Mouse (Mus musculus) retina, postnatal 1 day (tissue): ENCODE measurements around the gene Inpp5d.
"Not testable (repeated sequence)": the region's sequence is repeated elsewhere in the genome, so short reads cannot be mapped to it uniquely, and the experiment has no call there.

Experiments
- DNase-seq: peaks from one replicate; pipeline ENCODE4 v3.0.0-alpha.2; 2012

Inpp5d gene

GRCm38 (mm10) chr1:87658937-87659617 lies 39.0 kb downstream of the Inpp5d start:
- DNase-seq, result no peak

GRCm38 (mm10) chr1:87659618-87659960 lies 39.5 kb downstream of the Inpp5d start:
- no peak for DNase-seq

GRCm38 (mm10) chr1:87660740-87661139 lies 40.6 kb downstream of the Inpp5d start:
- DNase-seq, result no peak

GRCm38 (mm10) chr1:87663992-87664391 lies 43.9 kb downstream of the Inpp5d start:
- no peak for DNase-seq

- DNase-seq, result no peak
Observed at GRCm38 (mm10) chr1:87667006-87667405, 46.9 kb downstream of the Inpp5d start.

- no peak for DNase-seq
Observed at GRCm38 (mm10) chr1:87668300-87668699, 48.2 kb downstream of the Inpp5d start.

- no peak for DNase-seq
Observed at GRCm38 (mm10) chr1:87671483-87671882, 51.4 kb downstream of the Inpp5d start.

GRCm38 (mm10) chr1:87673822-87674604 lies 53.9 kb downstream of the Inpp5d start:
- no peak for DNase-seq

GRCm38 (mm10) chr1:87676006-87676405 lies 55.9 kb downstream of the Inpp5d start:
- no peak for DNase-seq

GRCm38 (mm10) chr1:87679089-87679488 lies 59.0 kb downstream of the Inpp5d start:
- DNase-seq, result no peak

- no peak for DNase-seq
Observed at GRCm38 (mm10) chr1:87680950-87681349, 60.8 kb downstream of the Inpp5d start.

GRCm38 (mm10) chr1:87682473-87682872 lies 62.4 kb downstream of the Inpp5d start:
- DNase-seq, result not testable (repeated sequence)

- DNase-seq, result no peak
Observed at GRCm38 (mm10) chr1:87684071-87684470, 64.0 kb downstream of the Inpp5d start.

- DNase-seq, result peak; percentile 18
Observed at GRCm38 (mm10) chr1:87684791-87685190, 64.7 kb downstream of the Inpp5d start.

- DNase-seq, result no peak
Observed at GRCm38 (mm10) chr1:87686351-87686750, 66.2 kb downstream of the Inpp5d start.

GRCm38 (mm10) chr1:87687009-87687408 lies 66.9 kb downstream of the Inpp5d start:
- no peak for DNase-seq

- no peak for DNase-seq
Observed at GRCm38 (mm10) chr1:87689661-87690341, 69.7 kb downstream of the Inpp5d start.

GRCm38 (mm10) chr1:87696358-87696757 lies 76.2 kb downstream of the Inpp5d start:
- DNase-seq, result no peak

- no peak for DNase-seq
Observed at GRCm38 (mm10) chr1:87698010-87698409, 77.9 kb downstream of the Inpp5d start.

- no peak for DNase-seq
Observed at GRCm38 (mm10) chr1:87699890-87700448, 79.9 kb downstream of the Inpp5d start.

- DNase-seq, result no peak
Observed at GRCm38 (mm10) chr1:87704230-87704629, 84.1 kb downstream of the Inpp5d start.

- no peak for DNase-seq
Observed at GRCm38 (mm10) chr1:87706361-87706760, 86.2 kb downstream of the Inpp5d start.

GRCm38 (mm10) chr1:87709020-87709419 lies 88.9 kb downstream of the Inpp5d start:
- DNase-seq, result no peak
